Mouse (Mus musculus): ENCODE results near the gene Vmn2r50.
"Not testable (repeated sequence)": the region's sequence is repeated elsewhere in the genome, so short reads cannot be mapped to it uniquely, and the experiment has no call there.

Vmn2r50 gene

GRCm38 (mm10) chr7:10053196-10053595 lies at the start of gene Vmn2r50:
TSS of gene Vmn2r50 (minus strand) at chr7:10053296.
- DNase-seq (ENCODE audit: low read depth, low spot score): not testable (repeated sequence)

DNA sequence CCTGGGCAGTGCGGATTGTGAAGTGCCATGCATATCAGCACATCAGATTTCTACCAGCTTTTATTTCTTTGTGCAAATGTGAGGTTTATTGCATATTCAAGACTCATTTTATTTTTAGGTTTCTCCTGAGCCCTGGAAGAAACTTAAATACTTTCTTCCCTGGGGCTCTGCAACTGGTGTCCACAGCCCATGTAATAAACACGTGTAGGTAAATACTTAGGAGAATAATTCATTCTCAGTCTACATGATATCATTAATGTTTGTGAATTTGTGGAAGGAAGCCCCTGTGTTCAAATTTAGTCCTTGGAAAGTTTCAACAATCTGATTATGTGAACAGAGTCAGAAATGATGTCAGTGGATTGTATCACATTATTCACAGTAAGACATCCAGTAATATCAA lies 60.9 kb downstream of the Vmn2r50 start, which contains the start of gene Vmn2r49:
Gene Vmn2r49, minus strand, starts transcription at position 101 of the 400 bp plus-strand sequence.
- DNase-seq (ENCODE audit: low read depth, low spot score): not testable (repeated sequence)

All from CD4-positive helper T cell, adult 2 months (primary cell).